Mouse (Mus musculus) embryo, embryonic 10.5 days (tissue): ENCODE data around the gene Yme1l1.
A peak's percentile ranks its signal among the peaks of the same experiment; 100 is the strongest.

ENCODE experiments used
- DNase-seq: peaks from one replicate; pipeline ENCODE4 v3.0.0-alpha.2; 2015; ENCODE audit warnings: low spot score

Yme1l1 gene

DNA sequence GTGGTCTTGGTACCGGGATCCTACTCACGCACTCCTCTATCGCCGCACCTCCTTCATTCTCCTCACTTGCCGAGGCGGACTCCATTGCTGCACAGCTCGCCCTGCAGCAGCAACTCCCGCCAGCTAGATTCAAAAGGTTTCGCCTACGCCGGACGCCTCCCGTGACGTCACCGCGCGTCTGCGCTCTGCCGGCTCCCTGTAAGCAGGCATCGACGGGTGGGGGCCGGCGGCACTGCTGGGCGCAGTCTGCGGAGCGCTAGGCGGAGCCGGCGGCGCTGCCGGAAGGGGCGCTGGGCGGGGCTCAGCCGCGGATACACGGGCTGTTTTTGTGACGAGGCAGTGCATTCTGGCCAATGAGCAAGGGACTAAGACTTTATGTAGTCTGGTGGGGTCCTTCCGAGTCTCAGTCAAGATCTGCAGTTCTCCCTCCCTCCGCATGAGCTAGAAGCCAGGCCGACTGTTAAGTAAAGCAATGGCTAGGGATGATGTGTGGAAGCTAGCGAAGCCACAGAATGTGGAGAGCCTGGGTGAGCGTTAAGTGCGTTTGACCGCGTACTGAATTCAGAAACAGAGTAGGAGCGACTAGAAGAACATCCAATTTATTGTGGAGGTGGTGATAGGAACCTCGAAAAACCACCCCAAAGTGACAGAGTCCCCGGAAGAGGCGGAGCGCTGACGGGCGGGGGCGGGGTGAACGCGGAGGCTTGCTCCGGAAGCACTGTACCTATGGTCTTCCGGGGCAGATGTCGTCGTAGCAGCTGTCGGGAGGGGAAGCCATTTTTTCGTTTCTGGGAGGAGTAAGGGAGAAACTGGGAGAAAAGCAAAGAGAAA lies at the start of gene Yme1l1, which contains the start of gene Mastl:
Gene Yme1l1 (plus strand): TSS at position 593 of the 831 bp plus-strand sequence.
Gene Mastl (minus strand): TSS at position 248 of the 831 bp plus-strand sequence.
- DNase-seq, result peak; percentile 96

DNA sequence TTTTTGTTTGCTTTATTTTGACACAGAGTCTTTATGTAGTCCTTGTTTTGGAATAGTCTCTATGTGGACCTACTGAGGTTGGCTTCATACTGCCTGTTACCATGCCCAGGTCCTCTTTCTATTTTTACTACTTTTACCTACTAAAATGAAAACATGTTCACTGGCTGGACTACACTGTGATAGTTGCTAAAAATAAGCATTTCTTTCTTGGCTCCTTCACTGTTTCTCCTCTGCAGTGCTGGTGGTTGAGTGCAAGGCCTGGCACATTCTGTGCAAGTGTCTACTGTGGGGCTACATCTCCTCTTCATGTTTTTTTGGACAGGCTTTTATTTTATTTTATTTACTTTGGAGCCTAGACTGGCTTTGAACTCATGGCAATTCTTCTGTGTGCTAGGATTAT lies 36.6 kb upstream of the Yme1l1 start:
- no peak for DNase-seq

GRCm38 (mm10) chr2:23155199-23155621 lies 959 bp upstream of the Yme1l1 start:
- DNase-seq, result peak; percentile 35

- no peak for DNase-seq
Observed at GRCm38 (mm10) chr2:23156608-23157081, 476 bp downstream of the Yme1l1 start.

DNA sequence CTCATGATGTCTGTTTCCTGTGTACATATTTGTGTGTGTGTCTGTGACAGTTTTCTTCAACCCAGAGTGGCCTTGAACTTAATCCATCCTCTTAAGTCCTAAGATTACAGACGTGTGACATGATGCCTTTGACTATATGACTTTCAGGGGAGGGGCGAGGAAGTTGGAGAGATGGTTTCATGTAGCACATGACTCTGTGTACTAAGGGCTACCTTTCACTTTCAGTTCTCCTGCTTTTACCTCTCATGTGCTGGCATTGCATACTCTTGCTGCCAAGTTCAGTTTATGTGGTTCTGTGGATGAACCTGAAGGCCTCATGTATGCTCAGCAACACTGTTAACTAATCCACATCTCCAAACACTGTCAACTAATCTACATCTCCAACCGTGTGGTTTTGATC lies 16.1 kb downstream of the Yme1l1 start:
- DNase-seq, result no peak

GRCm38 (mm10) chr2:23194366-23194765 lies 38.2 kb downstream of the Yme1l1 start:
- DNase-seq, result no peak

DNA sequence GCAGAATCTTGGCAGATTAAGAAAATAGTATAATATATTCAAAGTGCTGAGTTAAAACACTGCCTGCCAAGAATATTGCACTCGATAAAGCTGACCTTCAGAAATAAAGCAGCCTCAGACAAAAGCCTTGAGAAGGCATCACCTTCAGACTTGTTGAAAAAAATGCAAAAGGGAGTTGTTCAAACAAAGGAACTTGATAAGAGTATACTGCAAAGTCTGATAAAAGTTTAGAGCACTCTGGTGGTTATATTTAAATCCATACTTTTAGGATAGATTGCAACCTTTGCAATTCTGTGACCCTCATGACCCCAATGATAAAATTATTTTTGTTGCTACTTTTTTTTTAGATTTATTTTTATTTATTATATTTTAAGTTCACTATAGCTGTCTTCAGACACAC lies 44.9 kb downstream of the Yme1l1 start:
- no peak for DNase-seq

DNA sequence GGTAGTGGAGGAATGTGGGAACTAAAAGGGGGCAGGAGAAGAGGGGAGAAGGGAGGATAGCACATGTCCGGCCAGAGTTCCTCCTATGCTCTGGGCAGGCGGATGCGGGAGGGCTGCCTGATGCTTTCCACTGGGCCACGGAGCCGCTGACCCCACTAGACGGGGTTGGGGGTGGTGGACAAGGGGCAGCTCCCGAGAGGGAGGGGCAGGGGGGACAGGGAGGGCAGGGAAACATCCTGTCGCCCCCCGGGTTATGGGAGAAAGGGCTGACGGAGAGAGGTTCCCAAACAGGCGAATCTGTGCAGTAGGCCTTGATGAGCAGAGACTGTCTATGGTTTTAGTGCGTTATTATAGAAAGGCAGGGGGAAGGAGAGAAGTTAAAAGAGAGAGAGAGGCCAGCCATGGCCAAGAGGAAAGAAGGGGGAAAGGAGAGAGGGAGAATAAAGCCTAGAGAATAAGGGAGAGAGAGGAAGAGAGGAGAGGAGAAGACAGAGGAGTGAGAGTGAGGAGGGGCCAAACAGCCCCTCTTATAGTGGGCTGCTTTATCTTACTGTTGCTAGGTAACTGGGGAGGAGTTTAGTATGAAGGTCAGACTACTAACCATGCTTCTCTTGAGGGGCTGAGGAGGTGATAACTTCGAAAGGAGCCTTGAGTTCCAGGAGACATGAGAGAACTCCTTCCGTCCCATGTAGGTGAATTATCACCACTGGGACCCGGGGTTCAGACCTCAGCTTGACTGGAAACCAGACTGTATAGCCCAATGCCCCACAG lies 46.9 kb downstream of the Yme1l1 start:
- DNase-seq, result no peak

GRCm38 (mm10) chr2:23207070-23207526 lies 50.9 kb downstream of the Yme1l1 start, which contains the start of gene 4931423N10Rik:
TSS of gene 4931423N10Rik (plus strand) at chr2:23207476.
- DNase-seq, result peak; percentile 24

GRCm38 (mm10) chr2:23213661-23214060 lies 57.5 kb downstream of the Yme1l1 start:
- no peak for DNase-seq

- no peak for DNase-seq
Observed at GRCm38 (mm10) chr2:23225199-23225598, 69.0 kb downstream of the Yme1l1 start.

- no peak for DNase-seq
Observed at GRCm38 (mm10) chr2:23228463-23228862, 72.3 kb downstream of the Yme1l1 start.

- DNase-seq, result peak; percentile 63
Observed at GRCm38 (mm10) chr2:23234065-23234773, 78.0 kb downstream of the Yme1l1 start.
